Mouse (Mus musculus) urinary bladder, postnatal 25 days (tissue): ENCODE results near the gene Slirp.

Experiments
- DNase-seq: peaks from one replicate; pipeline ENCODE4 v3.0.0; 2022; ENCODE audit warnings: low spot score

The Slirp gene

DNA sequence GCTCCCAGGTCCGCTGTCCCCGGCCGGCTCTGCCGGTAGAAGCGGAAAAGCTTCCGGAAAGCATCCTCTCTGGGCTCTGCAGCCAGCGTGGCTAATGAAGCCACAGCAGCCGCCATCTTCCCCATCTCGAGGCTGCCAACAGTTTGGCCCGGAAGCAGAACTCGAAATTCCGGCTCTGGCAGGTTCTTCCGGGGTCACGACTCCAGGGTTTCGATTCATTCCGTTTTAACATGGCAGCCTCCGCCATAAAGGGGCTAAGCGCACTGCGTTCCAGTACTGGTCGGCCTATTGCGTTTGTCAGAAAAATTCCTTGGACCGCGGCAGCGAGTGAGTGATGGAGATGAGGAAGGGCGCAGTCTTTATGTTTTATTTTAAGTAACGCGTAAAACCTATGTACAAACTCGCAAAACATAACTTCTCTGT is at the start of gene Slirp, which contains the start of gene Alkbh1:
Gene Slirp (plus strand): TSS at position 197 of the 423 bp plus-strand sequence.
Gene Alkbh1 (minus strand): TSS at position 318 of the 423 bp plus-strand sequence.
- DNase-seq = peak; percentile 88

DNA sequence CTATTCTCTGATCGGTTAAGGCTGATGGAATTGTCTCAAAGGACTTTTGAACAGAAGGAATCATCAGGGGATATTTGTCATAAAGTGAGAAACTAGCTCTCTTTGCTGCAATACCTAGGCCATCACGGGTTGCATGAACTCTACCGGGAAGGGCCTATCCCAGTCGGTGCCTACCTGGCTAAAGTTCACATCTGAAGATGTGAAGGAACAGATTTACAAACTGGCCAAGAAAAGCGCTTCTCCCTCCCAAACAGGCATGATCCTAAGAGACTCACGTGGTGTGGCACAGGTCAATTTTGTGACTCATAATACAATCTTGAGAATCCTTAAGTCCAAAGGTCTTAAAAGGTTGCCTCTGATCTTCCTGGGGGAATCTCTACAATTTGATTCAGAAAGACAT is 49.4 kb upstream of the Slirp start:
- no peak for DNase-seq

DNA sequence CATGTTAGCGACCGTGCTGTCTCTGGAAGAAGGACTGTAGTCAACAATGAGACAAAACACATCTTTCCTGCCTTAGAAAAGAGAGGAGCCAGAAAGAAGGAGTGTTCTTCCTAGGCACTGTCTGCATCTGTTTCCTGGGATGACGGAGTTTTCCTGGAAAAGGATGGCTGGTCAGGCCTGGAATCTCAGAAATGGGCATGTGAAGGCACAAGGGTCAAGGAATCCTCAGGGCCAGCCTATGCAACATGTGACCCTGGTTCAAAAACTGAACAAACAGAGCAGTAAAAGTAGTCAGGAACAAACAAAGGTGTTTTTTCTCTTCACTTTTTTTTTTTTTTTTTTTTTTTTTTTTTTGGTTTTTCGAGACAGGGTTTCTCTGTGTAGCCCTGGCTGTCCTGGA is 46.6 kb upstream of the Slirp start:
- no peak for DNase-seq

DNA sequence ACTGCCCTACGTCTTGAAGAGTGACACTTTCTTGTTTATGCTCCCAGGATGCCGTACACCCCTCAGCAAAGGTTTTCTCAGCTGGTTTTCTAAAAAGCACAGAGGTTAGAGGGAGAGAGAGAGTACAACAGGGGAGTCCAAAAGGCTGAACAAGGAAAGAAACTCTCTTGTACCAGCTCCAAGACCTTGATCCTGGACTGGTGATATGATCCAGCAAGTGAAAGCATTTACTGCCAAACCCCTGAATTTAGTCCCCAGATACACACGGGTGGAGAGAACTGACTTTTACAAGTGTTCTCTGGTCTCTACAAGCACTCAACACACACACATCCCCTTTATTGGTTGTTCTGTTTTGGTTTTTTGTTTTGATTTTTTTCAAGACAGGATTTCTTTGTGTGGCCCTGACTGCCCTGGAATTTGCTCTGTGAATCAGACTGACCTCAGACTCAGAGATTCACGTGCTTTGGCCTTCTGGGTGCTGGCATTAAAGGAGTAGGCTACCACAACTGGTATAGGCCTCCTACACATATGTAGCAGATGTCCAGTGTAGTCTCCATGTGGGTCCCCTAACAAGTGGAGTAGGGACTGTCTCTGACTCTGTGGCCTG is 45.8 kb upstream of the Slirp start:
- DNase-seq = no peak

DNA sequence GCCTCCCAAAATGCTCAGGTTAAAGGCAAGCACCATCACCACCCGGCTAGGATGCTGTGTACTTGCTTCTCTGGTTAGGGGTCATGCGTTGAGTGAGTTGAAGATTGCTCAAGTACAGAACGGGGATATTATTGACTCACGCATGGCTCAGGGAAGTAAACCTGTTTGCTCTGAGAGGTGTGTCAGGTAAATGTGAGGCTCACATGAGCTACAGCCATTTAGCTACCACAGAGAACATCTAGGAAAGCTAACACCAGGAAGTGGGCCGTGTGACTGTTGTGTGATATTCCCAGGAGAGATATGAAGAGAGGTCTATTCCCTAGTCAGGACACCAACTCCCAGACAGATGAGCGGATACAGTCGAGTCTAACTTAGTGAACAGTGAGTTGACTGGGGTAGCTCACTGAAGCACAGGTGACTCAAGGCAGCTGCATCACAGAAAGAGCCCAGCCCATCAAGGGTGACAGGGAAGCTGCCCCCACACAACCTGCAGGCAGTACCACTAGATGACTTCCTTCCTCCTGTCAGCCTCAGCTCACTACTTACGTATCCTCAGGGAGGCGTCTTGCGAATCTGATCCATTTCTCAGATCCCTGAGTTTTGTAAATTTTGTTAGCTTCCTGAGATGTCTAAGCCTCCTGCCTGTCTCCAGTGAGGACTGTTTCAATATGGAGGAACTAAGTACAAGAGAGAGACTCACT is 44.4 kb upstream of the Slirp start:
- no peak for DNase-seq

DNA sequence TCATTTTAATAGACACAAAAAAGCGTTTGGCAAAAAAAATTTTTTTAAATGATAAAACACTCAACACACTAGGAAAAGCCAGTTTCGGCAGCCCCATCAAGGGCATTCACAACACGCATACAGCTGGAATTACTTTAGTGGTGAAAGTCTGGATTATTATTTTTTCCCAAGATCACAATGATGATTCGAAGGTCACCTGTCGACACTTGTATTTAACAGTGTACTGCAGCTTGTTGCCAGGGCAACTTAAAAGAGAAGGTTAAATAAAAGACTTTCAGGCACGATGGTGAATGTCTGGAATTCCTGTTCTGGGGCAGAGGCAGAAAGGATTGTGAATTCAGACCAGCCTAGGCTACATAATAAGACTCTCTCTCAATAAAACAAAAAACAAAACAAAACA is 41.8 kb upstream of the Slirp start:
- no peak for DNase-seq

DNA sequence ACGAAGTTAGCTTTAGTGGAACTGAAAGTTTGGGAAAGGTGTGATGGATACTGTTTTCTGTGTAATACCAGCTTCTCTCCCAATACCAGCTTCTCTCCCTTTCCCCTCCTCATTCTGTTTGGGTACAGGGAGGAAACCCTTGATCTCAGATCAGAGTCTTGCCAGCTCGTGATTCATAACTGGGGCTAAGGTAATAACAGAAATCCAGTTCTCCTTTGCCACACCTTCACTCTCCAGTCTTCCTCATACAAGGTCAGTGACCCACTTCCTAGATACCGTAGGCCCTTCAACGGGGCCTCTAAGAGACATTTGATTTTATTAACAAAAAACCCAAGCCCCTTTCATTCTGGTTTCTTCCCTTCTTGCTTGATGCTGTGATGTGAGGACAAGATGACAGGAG is 38.5 kb upstream of the Slirp start:
- DNase-seq = no peak

DNA sequence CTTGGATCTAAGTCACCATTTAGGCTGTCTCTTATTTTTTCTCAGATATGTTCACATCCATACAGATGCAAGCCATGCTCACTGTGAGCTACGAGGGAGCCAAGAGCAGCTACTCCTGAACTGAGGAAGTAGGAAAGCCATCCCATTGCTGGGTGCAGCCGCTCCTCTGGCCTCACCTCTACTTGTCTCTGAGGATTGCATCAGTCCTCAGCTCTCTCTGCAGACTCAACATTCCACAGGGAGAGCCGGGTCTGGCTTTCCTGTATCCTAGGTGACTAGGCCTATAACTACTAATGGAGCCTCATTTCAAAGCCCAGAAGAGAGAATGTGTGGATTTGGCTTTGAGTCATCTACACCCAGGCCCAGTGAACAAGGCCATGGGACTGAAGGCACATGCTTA is 38.0 kb upstream of the Slirp start:
- DNase-seq = no peak

DNA sequence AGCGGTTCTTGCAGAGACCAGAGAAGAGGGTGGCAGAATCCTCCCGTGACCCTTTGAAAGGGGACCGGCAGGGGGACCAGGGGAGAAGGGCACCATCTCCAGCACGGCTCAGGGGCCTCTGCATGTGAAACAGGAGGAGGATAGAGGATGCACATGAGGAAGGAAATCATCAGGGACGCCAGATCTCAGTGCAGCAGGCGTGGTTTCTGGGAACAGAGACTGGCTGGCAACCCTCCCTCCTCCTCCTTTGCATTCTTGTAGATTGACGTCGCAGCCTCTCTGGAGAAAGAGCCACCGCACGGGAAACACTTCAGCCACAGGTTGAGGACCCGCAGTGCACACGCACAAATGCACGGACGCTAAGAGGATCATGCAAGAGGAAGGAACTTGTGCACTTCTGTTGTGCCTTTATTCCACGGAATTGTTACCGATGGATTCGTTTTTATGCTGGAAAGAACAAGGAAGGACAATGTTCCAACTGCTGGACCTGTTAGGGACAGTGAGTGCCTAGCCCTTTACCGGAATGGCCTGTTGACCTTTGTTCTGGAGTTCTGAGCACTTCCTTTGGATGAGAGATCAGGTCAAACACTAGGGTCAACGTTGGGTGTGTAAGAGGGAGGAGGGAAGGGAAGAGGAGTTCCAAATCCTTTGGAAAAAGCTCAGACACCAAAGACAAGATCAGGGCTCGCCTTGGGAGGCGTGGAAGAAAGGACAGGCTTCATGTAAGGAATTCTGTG is 35.7 kb upstream of the Slirp start:
- DNase-seq = no peak

DNA sequence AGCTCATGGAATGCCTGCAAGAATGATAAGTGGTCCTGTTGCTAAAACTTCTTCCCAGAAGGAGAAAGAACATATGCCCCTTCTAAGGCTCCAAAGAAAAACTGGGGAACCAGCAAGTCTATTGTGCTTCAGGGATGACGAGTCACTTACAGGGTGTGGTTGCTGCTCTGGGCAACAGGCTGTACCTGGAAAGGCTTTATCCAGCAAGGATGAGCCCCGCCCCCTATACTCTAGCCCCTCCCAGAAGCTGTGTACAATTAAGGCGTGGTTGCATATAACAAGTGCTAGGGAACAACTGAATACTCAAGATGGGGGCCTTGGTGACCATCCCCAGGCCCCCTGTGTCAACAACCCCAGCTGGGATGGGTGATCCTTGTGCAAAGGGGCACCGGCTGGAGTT is 34.6 kb upstream of the Slirp start:
- no peak for DNase-seq

DNA sequence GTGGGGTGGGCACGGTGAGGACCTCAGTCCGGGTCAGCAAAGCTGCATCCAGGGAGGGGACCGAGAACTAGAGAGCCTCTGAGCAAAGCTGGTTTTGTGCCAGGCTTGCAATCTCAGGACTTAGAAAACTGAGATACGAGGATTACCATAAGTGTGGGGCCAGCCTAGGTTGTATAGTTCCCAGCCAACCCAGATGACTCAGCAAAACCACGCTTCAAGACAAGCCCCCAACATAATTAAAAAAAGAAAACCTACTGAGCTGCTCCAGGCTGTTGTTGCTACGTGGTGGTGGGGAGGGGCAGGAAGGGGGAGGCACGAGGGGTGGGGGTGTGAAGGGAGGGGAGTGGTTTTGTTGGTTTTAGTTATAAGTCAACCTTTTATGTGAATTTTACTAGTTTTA is 32.7 kb upstream of the Slirp start:
- no peak for DNase-seq

DNA sequence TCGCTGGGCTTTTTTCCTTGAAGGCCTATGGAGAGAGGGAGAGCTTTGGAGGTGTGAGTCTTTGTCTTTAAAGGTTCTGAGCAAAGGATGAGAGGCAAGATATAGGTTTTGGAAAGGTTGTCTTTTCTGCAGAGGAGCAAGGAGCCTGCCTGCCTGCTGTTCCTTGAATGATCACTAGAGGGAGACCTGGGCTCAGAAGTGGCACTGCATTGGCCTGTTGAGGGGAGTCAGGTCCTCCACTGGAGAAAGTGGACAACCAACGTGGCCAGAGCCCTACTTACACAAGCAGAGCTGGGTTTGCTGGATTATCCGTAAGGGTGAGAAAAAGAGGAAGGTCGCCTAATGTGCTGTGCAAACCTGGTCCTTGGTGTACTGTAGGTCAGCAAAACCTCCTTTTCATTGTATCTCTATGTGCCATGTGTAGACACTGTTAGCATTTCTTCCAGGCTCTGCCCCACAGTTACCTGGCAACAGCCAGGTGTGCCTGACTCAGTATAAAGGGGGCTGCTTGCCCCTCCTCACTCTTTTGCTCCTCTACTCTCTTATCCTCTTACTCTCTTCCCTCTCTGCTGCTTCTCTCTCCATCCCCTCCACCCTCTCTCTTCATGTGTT is 30.4 kb upstream of the Slirp start:
- DNase-seq = peak; percentile 67

DNA sequence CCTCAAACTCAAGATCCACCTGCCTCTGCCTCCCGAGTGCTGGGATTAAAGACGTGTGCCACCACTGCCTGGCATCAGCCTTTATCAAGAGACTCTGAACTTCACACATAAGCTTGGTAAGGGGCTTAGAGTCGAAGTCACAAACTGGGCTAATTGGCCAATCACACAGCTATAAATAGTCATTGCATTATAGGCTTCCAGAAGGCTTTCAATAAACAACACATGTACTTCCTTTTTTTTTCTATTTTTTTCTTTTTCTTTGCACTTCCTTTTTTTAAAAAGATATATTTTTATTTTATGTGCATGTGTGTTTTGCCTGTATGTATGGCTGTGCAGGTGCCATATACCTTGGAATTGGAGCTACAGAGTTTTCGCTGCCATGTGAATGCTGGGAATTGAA is 28.3 kb upstream of the Slirp start:
- DNase-seq = no peak

DNA sequence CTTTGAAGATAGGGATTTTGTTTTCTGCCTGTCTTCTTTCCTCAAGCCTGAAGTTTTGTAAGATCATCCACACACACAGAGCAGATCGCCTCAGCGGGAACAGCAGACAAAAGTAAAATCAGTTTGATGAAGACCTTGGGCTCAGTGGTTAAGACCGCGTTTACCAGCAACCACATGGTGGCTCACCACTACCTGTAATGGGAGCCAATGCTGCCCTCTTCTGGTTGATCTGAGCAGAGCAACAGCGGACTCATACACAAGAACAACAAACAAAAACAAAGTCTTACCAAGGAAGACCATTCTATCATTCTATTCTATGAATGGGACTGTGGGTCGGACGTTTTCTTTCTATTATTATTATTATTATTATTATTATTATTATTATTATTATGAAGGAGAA is 27.0 kb upstream of the Slirp start:
- DNase-seq = peak; percentile 58

DNA sequence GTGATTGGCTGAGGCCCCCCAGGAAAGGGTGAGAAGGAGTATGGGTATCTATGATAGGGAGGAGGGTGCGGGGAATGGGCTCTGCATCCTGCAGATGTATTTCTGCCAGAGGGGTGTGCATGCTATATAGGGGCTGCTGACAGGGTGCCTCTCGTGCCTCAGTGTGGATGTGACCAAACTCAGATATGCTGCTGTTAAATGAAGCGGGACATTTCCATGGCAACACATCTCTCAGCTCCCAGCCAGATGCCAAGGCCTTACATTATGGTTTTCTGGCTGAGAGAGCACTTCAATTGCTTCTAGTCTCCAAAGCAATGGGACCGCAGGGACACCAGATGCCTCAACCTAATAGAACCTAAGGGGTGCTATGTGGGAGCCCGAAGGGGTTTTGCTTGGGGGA is 24.8 kb upstream of the Slirp start:
- DNase-seq = no peak

DNA sequence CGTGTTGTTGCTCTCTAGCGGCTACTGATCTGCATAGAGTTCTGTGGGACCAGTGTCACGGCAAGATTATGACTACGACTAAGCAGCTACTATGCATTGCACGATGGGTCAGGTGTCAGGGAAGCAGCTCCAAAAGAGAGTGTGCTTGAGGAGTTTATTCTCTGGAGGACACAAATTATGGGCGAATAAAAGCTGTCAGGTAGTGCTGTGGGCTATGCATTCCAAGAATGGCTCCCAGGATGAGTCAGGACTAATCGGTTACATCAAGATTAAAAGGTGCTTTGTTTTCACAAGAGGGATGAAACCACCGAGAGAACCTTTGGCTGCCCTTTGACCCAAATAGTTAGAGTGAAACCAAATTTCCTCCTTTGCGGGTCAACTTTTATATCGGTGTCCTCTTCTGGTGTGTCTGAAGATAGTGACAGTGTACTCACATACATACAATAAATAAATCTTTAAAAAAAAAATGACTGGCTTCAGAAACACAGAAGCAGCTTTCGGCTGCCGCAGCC is 23.7 kb upstream of the Slirp start:
- DNase-seq = no peak

DNA sequence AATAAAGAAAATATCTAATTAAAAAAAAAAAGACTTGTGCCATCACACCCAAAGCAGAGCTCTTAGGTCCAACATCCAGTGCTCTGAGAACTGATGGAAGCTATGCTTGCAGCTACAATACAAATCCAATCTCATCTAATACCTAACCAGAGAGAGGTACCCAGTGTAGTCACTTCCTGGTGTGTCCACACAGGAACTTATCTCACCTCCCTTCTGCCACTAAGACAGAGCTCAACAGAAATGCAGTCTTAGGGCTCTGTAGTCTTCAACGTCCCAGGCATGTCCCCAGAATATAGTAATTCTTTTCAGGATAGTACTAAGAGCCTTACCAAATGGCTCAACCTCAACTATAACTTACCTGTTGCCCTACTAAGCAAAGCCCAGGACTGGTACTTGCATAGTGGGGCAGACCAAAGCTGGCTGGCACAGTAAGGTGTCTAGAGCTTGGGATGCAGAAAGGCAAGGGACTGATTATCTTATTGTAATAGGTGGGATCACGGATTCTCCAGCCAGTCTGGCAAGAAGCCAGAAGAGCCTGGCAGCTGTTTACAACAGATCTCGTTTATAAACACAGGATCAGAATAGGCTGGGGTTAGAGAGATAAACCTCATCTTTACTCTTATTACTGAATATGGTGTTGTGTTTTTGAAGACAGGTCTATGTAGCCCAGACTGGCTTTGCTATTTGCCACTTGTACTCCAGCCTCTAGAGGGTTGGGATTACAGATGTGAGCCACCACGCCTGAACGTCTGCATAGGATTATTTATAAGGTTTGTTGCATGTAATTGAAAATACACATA is 21.8 kb upstream of the Slirp start:
- no peak for DNase-seq

DNA sequence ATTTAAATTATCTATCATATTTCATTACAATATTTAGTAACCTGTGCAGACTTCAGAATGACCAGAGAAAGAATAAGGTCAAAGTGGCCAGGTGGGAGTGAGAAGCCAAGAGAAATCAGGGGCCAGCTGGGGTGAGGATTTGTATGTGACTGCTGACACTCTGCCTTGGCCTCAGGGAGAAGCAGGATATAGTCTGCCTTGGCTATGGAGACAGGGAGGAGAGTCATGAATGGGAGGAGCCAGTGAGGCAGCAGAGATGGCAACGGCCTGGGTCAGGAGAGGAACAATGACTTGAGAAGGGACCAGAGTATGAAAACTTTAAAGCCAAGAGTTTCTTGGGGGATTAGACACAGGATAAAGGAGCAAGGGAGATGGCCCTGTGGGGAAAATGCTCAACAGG is 20.0 kb upstream of the Slirp start:
- no peak for DNase-seq

DNA sequence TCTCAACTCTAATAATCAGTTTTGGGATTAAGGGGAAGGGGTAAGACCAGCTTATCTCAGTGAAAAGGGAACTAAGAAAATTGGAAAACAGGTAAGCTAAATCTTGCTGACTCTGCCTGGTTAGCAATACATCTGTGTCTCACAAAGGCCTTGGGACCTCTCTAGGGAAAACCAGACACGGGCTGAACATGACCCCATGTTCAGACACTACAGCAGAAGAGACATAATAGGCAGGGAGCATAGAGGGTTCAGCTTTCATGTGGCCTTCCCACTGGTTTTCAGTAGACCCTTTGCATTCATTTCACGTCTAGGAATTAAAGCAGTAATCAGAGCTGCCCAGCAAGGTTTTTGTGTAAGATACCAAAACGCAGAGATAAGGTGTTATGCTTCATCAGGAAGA is 19.2 kb upstream of the Slirp start:
- DNase-seq = no peak

DNA sequence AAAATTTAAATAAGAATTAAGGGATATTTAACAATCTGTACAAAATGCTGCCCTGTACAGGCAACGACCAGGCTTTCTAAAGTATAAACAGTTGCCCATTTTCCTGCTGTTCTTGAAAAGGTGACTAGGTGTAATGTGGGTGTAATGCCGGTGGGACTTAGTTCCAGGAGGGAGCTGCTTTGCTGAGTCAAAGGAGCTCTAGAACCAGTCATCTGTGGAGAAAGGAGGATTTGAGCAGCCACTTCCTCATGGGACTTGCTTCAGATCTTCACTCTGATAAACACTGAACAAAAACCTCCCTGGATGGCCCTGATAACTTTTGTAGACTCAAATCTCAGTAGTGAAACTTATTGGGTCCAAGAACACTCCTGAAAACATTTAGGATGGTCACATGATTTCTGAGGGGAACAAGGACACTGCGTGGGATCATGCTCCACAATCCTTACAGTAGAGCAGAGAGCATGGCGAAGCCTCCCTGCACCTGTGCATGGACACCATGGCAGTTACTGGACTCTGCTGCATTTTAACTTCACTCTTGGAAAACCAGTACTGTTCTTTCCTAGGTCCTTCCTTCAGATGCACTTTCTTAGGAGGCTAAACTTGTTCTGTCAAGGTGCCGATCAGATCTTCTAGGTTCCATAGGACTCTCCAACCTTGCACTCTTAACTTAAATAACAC is 17.2 kb upstream of the Slirp start:
- DNase-seq = no peak

DNA sequence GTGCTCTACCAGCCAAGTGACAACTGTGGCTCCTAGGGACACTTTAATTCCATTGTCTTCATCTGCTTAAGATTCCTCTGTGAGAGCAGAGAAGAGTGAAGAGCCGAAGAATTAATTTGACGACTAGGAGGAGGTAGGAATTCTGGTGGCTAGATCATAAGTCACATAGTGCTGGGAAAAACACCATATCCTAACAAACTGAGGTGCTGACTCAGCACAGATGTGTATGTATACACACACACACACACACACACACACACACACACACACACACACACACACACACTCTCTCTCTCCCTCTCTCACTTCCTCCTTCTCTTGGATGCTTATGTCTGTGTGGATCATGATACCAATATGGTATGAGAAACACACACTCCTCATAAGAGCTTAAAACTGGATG is 15.4 kb upstream of the Slirp start:
- no peak for DNase-seq
